Mouse (Mus musculus) common myeloid progenitor, adult 5-6 weeks (primary cell): ENCODE data around the gene Serpinb1c. TPM values are rescaled to one million over a fixed set of nuclear protein-coding genes. Genes with fewer than 3 reads are reported as not detected.

ENCODE experiments used
- total RNA-seq: library from RNA; stranded (forward); fragments of 200-1000, 187-1606 nt; gene quantifications from 2 replicates; pipeline ENCODE4 v1.2.3, GENCODE M21; 2017

The Serpinb1c gene
- total RNA-seq, 1 experiment from 2014 or later: not detected

Other genes starting within 250 kb of the Serpinb1c start
- not detected in 2 replicates for gene Mylk4, start 114.3 kb downstream of the Serpinb1c start, total RNA-seq
- 33.5 and 34.9 TPM in 2 replicates for gene Wrnip1, start 96.2 kb downstream of the Serpinb1c start, total RNA-seq
- gene D930007J09Rik, start 95.4 kb downstream of the Serpinb1c start, total RNA-seq: not detected in 2 replicates
- 219 and 222 TPM in 2 replicates for gene Serpinb1a, start 47.0 kb downstream of the Serpinb1c start, total RNA-seq
- 14.7 and 15.7 TPM in 2 replicates for gene Serpinb6b, start 67.0 kb upstream of the Serpinb1c start, total RNA-seq
- 7.5 and 7.9 TPM in 2 replicates for gene Serpinb9, start 105.0 kb upstream of the Serpinb1c start, total RNA-seq
- not detected in 2 replicates for gene Serpinb9b, start 129.2 kb upstream of the Serpinb1c start, total RNA-seq
- not detected in 2 replicates for gene Serpinb1b, start 180.4 kb upstream of the Serpinb1c start, total RNA-seq